Mouse (Mus musculus) kidney, adult 2 months (tissue): ENCODE measurements around the gene 2010300C02Rik.

ENCODE experiments used
- CTCF ChIP-seq: fragments of 200-500 bp; conservative IDR thresholded peaks from 2 replicates; pipeline ENCODE4 v1.5.1; 2011; ENCODE audit warnings: low read depth, mild to moderate bottlenecking, control low read depth, low read length, moderate library complexity, mixed read lengths; ENCODE audit not compliant: insufficient read depth, insufficient read length
- POLR2A ChIP-seq: fragments of 200-500 bp; IDR thresholded peaks from one replicate; pipeline ENCODE4 v1.6.1; 2011; ENCODE audit warnings: low read depth, low read length, control low read depth

DNA sequence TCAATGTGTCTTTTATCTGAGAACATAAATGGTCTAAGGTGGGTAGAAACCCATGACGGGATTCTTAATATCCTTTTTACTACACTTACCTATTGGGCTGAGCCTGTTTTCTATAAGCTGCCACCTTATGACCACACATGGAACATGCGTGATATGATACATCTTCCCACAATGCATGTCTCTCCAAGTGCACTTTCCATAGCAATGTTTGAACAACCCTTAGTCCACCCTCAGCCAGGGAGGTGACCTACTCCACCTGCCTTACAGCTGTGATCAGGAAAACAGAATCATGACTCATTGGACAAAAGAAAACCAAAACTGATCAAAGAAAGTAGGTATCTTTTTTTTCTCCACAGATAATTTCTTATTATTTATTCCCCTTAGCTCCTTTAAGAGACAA, 63.9 kb downstream of the 2010300C02Rik start:
- no peak for TF ChIP-seq CTCF
- TF ChIP-seq POLR2A, result no peak
